Mouse (Mus musculus) limb, embryonic 11.5 days (tissue): ENCODE results near the gene Sox6. TPM values are rescaled to one million over a fixed set of nuclear protein-coding genes. Genes with fewer than 3 reads are reported as not detected.

Experiments used
- ATAC-seq: fragments of 200-750 bp; cut with Nextera tagmentation; 2 replicates; pipeline ENCODE4 v1.8.0; 2017; ENCODE audit warnings: low read depth; ENCODE audit not compliant: insufficient number of reproducible peaks, low FRiP score, low TSS enrichment
- DNase-seq: peaks from one replicate; pipeline ENCODE4 v3.0.0-alpha.2; 2015; ENCODE audit warnings: low spot score
- H3K27ac ChIP-seq: fragments of 300-500 bp; sonication (generic); replicated peaks from 2 replicates; pipeline ENCODE4 v1.5.1; 2014; ENCODE audit warnings: low read depth, mild to moderate bottlenecking, low read length
- H3K27me3 ChIP-seq: fragments of 300-500 bp; sonication (generic); 2 replicates; pipeline ENCODE4 v1.6.1; 2014; ENCODE audit warnings: mild to moderate bottlenecking, low read length, mixed read lengths; ENCODE audit not compliant: control insufficient read depth, insufficient read depth
- H3K36me3 ChIP-seq: fragments of 300-500 bp; sonication (generic); 2 replicates; pipeline ENCODE4 v1.6.1; 2014; ENCODE audit warnings: mild to moderate bottlenecking, low read length, moderate library complexity, mixed read lengths; ENCODE audit not compliant: control insufficient read depth, insufficient read depth
- H3K4me1 ChIP-seq: fragments of 300-500 bp; sonication (generic); 2 replicates; pipeline ENCODE4 v1.6.1; 2014; ENCODE audit warnings: low read length, mixed read lengths; ENCODE audit not compliant: control insufficient read depth, insufficient read depth
- H3K4me2 ChIP-seq: fragments of 300-500 bp; sonication (generic); 2 replicates; pipeline ENCODE4 v1.6.1; 2014; ENCODE audit warnings: low read depth, mild to moderate bottlenecking, moderate library complexity; ENCODE audit not compliant: severe bottlenecking
- H3K4me3 ChIP-seq: fragments of 300-500 bp; sonication (generic); 2 replicates; pipeline ENCODE4 v1.5.1; 2014; ENCODE audit warnings: low read depth, low read length
- H3K9ac ChIP-seq: fragments of 300-500 bp; sonication (generic); 2 replicates; pipeline ENCODE4 v1.6.1; 2014; ENCODE audit warnings: mild to moderate bottlenecking, low read length
- H3K9me3 ChIP-seq: fragments of 300-500 bp; sonication (generic); 2 replicates; pipeline ENCODE4 v1.6.1; 2016; ENCODE audit warnings: low read length; ENCODE audit not compliant: control insufficient read depth
- WGBS: fragments of 180-500 bp; shearing (Covaris S2); extraction: QIAGEN DNeasy Blood & Tissue Kit; methylation state at CpG from one replicate; pipeline ENCODE4 v1.1.7; 2014; 5-methylcytosine and 5-hydroxymethylcytosine counted together
- polyA plus RNA-seq: library from polyadenylated mRNA; unstranded; fragments of >200 nt; fragmentation: Nextera tagmentation; extraction: Ambion mirVana; gene quantifications from 2 replicates; pipeline ENCODE4 v1.2.1, GENCODE M21; 2014

Gene Sox6
- polyA plus RNA-seq, 1 experiment from 2014 or later, result 58.1 TPM

DNA sequence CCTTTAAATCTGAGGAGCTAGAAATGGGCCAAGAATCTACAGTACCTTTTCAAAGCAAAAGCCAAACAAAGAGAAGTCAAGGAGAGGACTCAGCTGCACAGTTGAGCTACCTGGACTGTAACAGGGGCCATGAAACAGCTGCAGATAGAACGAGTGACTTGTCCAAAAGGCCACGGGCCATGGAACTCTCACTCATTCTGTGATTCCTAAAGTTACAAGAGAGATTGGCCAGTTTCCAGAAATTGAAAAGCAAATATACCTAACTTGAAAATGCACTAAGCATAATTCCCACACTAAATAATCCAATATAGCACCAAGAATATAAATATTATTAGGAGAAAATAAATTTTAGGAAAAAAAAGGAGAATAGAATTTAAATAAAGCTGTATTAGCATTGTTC, 274.7 kb downstream of the Sox6 start:
- H3K9me3 ChIP-seq, result no peaks in the 10 kb centered on the region
- H3K36me3 ChIP-seq, result no peaks in the 10 kb centered on the region
- H3K4me1 ChIP-seq, result no peaks in the 10 kb centered on the region
- H3K4me3 ChIP-seq, result no peak overlapping the region
- 78% methylated on average over 2 of the region's 2 CpGs for WGBS
- no peaks in the 10 kb centered on the region for H3K27me3 ChIP-seq
- no peak for ATAC-seq
- H3K9ac ChIP-seq, result no peak overlapping the region
- DNase-seq, result no peak
- no peak overlapping the region for H3K27ac ChIP-seq
- H3K4me2 ChIP-seq, result no peak overlapping the region

DNA sequence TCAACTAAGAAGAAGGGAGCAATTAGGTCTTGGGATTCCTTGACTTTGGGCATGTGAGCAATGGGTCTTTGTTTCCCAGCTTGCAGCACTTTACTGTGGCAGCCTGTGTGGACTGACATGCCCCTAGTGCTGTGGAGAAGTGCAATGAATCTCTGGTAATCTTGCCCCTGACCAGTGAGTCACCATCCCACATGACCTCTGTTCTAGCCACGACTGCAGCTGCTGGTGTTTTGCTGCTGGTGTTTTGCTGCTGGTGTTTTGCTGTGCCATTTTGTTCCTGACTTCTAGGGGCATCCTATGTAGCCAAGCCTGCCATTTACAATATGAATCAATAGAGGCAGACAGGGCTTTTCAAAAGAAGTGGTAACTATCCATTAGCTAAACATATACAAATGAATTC, 280.4 kb downstream of the Sox6 start:
- ATAC-seq (no peak), DNase-seq (no peak)
- no peaks in the 10 kb centered on the region for H3K36me3 ChIP-seq
- WGBS, result 35% methylated on average over 1 of the region's 1 CpGs
- H3K4me2 ChIP-seq, result no peak overlapping the region
- H3K9me3 ChIP-seq, result no peaks in the 10 kb centered on the region
- no peaks in the 10 kb centered on the region for H3K4me1 ChIP-seq
- no peak overlapping the region for H3K9ac ChIP-seq
- no peak overlapping the region for H3K27ac ChIP-seq
- no peak overlapping the region for H3K4me3 ChIP-seq
- H3K27me3 ChIP-seq, result no peaks in the 10 kb centered on the region

DNA sequence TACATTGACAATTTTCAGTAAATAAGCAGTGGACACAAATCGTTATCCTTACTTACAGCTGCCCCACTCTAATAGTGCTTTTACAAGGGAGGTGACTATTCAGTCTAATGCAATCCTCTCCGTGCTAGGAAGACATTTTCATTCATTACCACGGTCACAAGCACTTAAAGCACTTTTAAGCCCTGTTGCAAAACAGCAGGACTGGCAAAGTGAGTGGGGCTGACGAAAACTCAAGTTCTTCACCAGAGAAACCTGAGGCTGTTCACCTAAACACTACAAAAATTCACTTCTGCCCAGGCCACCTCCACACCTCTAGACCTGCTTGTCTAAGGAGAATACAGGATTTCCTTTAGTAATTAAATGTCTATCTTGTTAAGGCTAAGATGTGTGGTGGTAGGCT, 283.3 kb downstream of the Sox6 start:
- no peaks in the 10 kb centered on the region for H3K9me3 ChIP-seq
- peaks cover 11% of the 10 kb centered on the region for H3K4me1 ChIP-seq
- 29% methylated on average over 4 of the region's 4 CpGs for WGBS
- no peak overlapping the region for H3K27ac ChIP-seq
- DNase-seq (no peak), ATAC-seq (no peak)
- no peaks in the 10 kb centered on the region for H3K27me3 ChIP-seq
- no peaks in the 10 kb centered on the region for H3K36me3 ChIP-seq
- H3K4me3 ChIP-seq, result no peak overlapping the region
- H3K4me2 ChIP-seq, result no peak overlapping the region
- no peak overlapping the region for H3K9ac ChIP-seq

DNA sequence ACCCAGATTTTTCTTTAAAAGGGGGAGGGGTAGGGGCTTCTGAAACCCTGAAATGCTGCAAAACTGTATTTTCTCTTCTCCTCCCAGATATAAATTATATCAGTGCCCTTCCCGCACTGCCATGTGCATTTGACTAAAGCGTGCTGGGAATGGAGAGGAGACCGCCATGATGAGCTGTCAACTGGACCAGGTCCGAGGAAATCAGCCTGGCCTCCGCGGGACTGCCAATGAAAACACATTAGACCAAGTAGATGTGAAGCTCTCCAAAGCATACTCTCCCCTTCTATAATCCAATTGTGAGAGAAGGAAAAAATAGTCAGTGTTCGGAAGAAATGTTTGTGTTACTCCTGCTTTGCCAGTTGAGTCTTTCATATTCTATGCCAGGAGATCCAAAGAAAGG, 284.4 kb downstream of the Sox6 start:
- no peak overlapping the region for H3K4me3 ChIP-seq
- no peak overlapping the region for H3K9ac ChIP-seq
- H3K4me2 ChIP-seq, result no peak overlapping the region
- WGBS, result 92% methylated on average over 7 of the region's 7 CpGs
- no peak for DNase-seq
- no peaks in the 10 kb centered on the region for H3K9me3 ChIP-seq
- no peak overlapping the region for H3K27ac ChIP-seq
- ATAC-seq, result no peak
- no peaks in the 10 kb centered on the region for H3K36me3 ChIP-seq
- peaks cover 12% of the 10 kb centered on the region for H3K4me1 ChIP-seq
- H3K27me3 ChIP-seq, result no peaks in the 10 kb centered on the region

DNA sequence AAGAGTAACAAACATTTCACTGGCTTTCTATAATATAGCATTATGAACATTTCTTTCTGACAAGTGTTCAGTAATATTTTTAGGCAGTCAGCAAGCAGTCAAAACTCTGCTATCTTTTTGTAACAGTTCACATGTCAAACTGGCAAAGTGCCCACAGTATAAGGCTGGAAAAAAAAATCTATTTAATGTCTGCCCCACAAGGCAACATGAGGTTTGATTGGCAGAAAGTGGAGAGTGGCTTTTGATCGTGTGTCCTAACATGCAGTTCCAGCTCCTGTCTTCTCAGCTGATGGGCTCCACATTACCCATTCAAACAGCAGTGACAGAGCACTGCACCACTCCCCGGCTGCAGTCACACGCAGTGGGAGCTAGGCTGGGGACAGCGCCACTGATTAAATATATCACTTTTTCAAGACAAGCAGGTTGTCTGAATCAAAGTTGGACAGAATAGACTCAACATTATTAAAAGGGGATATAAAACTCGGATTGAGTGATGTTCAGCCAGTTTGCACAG, 286.4 kb downstream of the Sox6 start:
- DNase-seq (no peak), ATAC-seq (no peak)
- Histone ChIP-seq H3K27ac (no peak overlapping the region), H3K27me3 (no peaks in the 10 kb centered on the region), H3K4me1 (peaks cover 12% of the 10 kb centered on the region), H3K9me3 (no peaks in the 10 kb centered on the region), H3K4me2 (no peak overlapping the region), H3K4me3 (no peak overlapping the region), H3K36me3 (no peaks in the 10 kb centered on the region), H3K9ac (no peak overlapping the region)
- WGBS, result 38% methylated on average over 5 of the region's 5 CpGs

DNA sequence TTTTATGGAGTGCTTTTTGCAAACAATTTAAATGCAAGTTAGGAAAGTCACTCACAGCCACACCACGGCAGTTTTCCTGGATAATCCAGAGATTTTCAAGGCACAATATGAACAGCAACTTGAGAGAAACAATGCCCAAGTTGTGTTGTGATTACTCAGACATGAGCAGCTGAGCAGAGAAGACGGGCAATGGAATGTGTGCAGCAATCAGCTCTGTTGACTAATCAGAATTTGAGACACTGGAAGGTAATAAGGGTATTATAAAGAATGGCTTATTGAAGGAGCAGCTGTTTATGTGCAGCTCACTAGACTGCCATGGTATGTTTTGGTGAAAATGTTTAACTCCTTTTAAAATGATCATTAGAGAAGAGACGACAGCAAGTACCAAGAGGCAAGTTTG, 287.5 kb downstream of the Sox6 start:
- Histone ChIP-seq H3K4me1 (peaks cover 12% of the 10 kb centered on the region), H3K27ac (no peak overlapping the region), H3K4me2 (no peak overlapping the region)

DNA sequence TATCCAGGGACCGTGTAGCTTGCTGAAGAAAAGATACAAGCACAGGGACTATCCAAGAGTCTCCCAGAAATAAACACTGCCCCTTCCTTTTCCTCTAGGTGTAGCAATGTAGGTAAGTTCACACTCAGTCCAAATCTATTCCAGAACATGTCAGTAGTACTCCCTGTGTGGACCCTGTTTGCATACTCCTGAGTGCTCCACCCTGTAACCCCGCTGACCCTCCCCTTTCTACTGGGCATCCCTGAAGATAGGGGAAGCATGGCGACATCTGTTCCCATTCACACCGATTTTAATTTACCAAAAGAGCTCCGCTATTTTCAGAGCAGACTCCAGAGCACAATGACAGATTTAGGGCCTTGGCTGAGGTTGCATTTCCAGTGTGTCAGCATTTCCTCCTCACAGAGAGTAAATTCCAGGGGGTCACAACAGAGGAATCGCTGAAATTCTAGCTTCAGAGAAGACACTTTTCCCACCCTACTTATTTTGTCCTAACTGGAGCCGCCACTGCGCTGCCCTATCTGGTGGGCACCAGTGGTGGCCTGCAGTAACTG, 288.2 kb downstream of the Sox6 start:
- Histone ChIP-seq H3K9me3 (no peaks in the 10 kb centered on the region), H3K4me2 (no peak overlapping the region), H3K4me1 (peaks cover 12% of the 10 kb centered on the region), H3K36me3 (no peaks in the 10 kb centered on the region), H3K9ac (no peak overlapping the region), H3K4me3 (no peak overlapping the region), H3K27me3 (no peaks in the 10 kb centered on the region), H3K27ac (no peak overlapping the region)
- no peak for ATAC-seq
- WGBS, result 27% methylated on average over 8 of the region's 8 CpGs
- DNase-seq, result no peak

More for the DNA sequence above, 287.5 kb downstream of the Sox6 start:
- WGBS, result 33% methylated on average over 3 of the region's 3 CpGs
- Histone ChIP-seq H3K27me3 (no peaks in the 10 kb centered on the region), H3K4me3 (no peak overlapping the region), H3K9ac (no peak overlapping the region), H3K9me3 (no peaks in the 10 kb centered on the region), H3K36me3 (no peaks in the 10 kb centered on the region)
- DNase-seq (no peak), ATAC-seq (no peak)

DNA sequence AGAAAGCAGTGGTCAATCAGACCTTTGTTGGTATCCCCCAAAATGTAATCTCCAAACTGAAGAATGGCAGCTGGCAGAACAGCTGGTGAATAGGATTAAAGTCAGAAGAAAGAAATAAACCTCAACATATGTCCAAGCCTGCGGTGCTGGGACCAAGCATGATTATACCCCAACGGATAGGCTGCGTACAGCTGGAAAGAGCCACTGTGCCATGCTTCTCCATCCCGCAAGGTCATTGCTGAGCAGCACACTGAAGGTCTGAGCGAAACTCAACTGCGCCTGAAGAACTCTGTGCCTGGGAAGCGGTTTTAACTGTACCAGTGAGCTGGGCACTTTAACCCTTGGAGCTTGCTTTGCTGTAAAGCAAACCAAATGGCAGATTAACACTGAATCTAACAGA, 291.1 kb downstream of the Sox6 start:
- Histone ChIP-seq H3K27me3 (no peaks in the 10 kb centered on the region), H3K4me2 (no peak overlapping the region), H3K36me3 (no peaks in the 10 kb centered on the region), H3K9me3 (no peaks in the 10 kb centered on the region), H3K4me3 (no peak overlapping the region), H3K9ac (no peak overlapping the region), H3K4me1 (peaks cover 12% of the 10 kb centered on the region), H3K27ac (no peak overlapping the region)
- ATAC-seq (no peak), DNase-seq (no peak)
- 57% methylated on average over 7 of the region's 7 CpGs for WGBS

DNA sequence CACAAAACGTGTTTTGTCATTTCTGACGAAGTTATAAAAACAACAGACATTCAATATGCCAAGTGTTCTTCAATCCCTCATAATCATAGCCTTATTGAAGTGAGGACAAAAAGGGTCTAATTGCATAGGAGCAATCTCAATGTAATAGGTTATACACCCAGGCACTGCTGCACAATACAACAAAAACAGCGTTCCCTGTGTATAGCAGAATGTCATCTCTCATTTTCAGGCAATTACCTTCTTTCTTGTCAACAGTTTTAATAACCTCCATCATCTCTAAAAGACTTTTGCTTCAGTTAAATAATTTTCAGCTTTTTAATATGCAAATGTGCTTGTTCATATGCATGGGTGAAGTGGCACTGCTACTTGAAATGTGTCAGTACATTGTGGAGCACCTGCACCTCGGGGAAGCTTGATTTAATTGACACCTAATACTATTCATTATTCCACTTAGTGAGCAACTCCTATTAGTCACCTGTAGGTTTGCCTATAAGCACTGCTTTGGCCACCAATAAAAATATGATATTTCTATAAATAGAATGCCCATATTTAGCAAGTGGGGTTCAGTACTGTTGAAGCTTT, 292.8 kb downstream of the Sox6 start:
- 76% methylated on average over 4 of the region's 4 CpGs for WGBS
- Histone ChIP-seq H3K9ac (no peak overlapping the region), H3K36me3 (no peaks in the 10 kb centered on the region), H3K27ac (no peak overlapping the region), H3K4me3 (no peak overlapping the region), H3K4me1 (peaks cover 6% of the 10 kb centered on the region), H3K27me3 (no peaks in the 10 kb centered on the region), H3K4me2 (no peak overlapping the region), H3K9me3 (no peaks in the 10 kb centered on the region)
- ATAC-seq (no peak), DNase-seq (no peak)
